Mouse (Mus musculus) c-Kit-positive CD71-positive TER-119-negative erythroid progenitor cells, embryonic 14.5 days (primary cell): Measurements from ENCODE around the gene Sigmar1.
"Not testable (repeated sequence)": the region's sequence is repeated elsewhere in the genome, so short reads cannot be mapped to it uniquely, and the experiment has no call there.

Experiments used
- DNase-seq: peaks from one replicate; pipeline ENCODE4 v3.0.0-alpha.2; 2013; ENCODE audit warnings: low read depth

Gene Sigmar1

GRCm38 (mm10) chr4:41755338-41756305 is at the start of gene Sigmar1:
TSS of gene Sigmar1 (minus strand) at chr4:41756157.
- DNase-seq: peak; percentile 77

- not testable (repeated sequence) for DNase-seq
These were observed 27.2 kb upstream of the Sigmar1 start for GRCm38 (mm10) chr4:41783197-41783596.

GRCm38 (mm10) chr4:41782711-41783110 is 26.8 kb upstream of the Sigmar1 start:
- DNase-seq: not testable (repeated sequence)

GRCm38 (mm10) chr4:41781748-41782485 is 26.0 kb upstream of the Sigmar1 start:
- DNase-seq: not testable (repeated sequence)

GRCm38 (mm10) chr4:41781271-41781670 is 25.3 kb upstream of the Sigmar1 start:
- DNase-seq: not testable (repeated sequence)

- DNase-seq: not testable (repeated sequence)
These were observed 19.9 kb upstream of the Sigmar1 start for GRCm38 (mm10) chr4:41775840-41776239.

- DNase-seq: not testable (repeated sequence)
These were observed 18.5 kb upstream of the Sigmar1 start for GRCm38 (mm10) chr4:41774506-41774905.

GRCm38 (mm10) chr4:41774002-41774401 is 18.0 kb upstream of the Sigmar1 start, which contains the start of gene Ccl27a:
TSS of gene Ccl27a (minus strand) at chr4:41774247.
- peak; percentile 45 for DNase-seq

- not testable (repeated sequence) for DNase-seq
These were observed 17.5 kb upstream of the Sigmar1 start for GRCm38 (mm10) chr4:41773502-41773901.

- DNase-seq: not testable (repeated sequence)
These were observed 17.0 kb upstream of the Sigmar1 start for GRCm38 (mm10) chr4:41772946-41773345.

GRCm38 (mm10) chr4:41767301-41767700 is 11.3 kb upstream of the Sigmar1 start:
- DNase-seq: not testable (repeated sequence)

- not testable (repeated sequence) for DNase-seq
These were observed 7.2 kb upstream of the Sigmar1 start for GRCm38 (mm10) chr4:41763176-41763575.

- not testable (repeated sequence) for DNase-seq
These were observed 6.7 kb upstream of the Sigmar1 start for GRCm38 (mm10) chr4:41762688-41763114.

GRCm38 (mm10) chr4:41762099-41762687 is 6.2 kb upstream of the Sigmar1 start:
- no peak for DNase-seq

GRCm38 (mm10) chr4:41761680-41762079 is 5.7 kb upstream of the Sigmar1 start:
- no peak for DNase-seq

GRCm38 (mm10) chr4:41760911-41761310 is 5.0 kb upstream of the Sigmar1 start:
- no peak for DNase-seq

- peak; percentile 65 for DNase-seq
These were observed 4.3 kb upstream of the Sigmar1 start for GRCm38 (mm10) chr4:41760288-41760721.

- DNase-seq: no peak
These were observed 3.8 kb upstream of the Sigmar1 start for GRCm38 (mm10) chr4:41759656-41760287.

GRCm38 (mm10) chr4:41759206-41759605 is 3.2 kb upstream of the Sigmar1 start:
- DNase-seq: no peak

- DNase-seq: no peak
These were observed 2.7 kb upstream of the Sigmar1 start for GRCm38 (mm10) chr4:41758701-41759100.

GRCm38 (mm10) chr4:41758021-41758420 is 2.1 kb upstream of the Sigmar1 start:
- no peak for DNase-seq

- no peak for DNase-seq
These were observed 1.4 kb upstream of the Sigmar1 start for GRCm38 (mm10) chr4:41757321-41757720.
